Mouse (Mus musculus) gonadal fat pad, adult 2 months (tissue): Measurements from ENCODE around the gene Map4k1. TPM values are rescaled to one million over a fixed set of nuclear protein-coding genes. Genes with fewer than 3 reads are reported as not detected.

Experiments
- polyA plus RNA-seq: library from polyadenylated mRNA; depleted of rRNA; stranded (reverse); fragments of >200 nt; gene quantifications from 2 replicates; pipeline ENCODE4 v1.2.3, GENCODE M21; 2012; rRNA removed

Map4k1 gene
- polyA plus RNA-seq, 1 experiment = 6.2 TPM

Other genes starting within 250 kb of the Map4k1 start
- 56.6 and 58.3 TPM in 2 replicates for gene Mrps12, start 240.2 kb upstream of the Map4k1 start, polyA plus RNA-seq
- gene Sars2, start 240.1 kb upstream of the Map4k1 start, polyA plus RNA-seq = 12.5 and 16.1 TPM in 2 replicates
- not detected in 2 replicates for gene Ccer2, start 225.9 kb upstream of the Map4k1 start, polyA plus RNA-seq
- gene Sirt2, start 215.3 kb upstream of the Map4k1 start, polyA plus RNA-seq = 88.4 and 92.4 TPM in 2 replicates
- 39.2 and 41.0 TPM in 2 replicates for gene Nfkbib, start 214.5 kb upstream of the Map4k1 start, polyA plus RNA-seq
- 2.7 and 3.7 TPM in 2 replicates for gene Rinl, start 193.1 kb upstream of the Map4k1 start, polyA plus RNA-seq
- 298 and 302 TPM in 2 replicates for gene Hnrnpl, start 173.5 kb upstream of the Map4k1 start, polyA plus RNA-seq
- gene Ech1, start 156.8 kb upstream of the Map4k1 start, polyA plus RNA-seq = 508 and 671 TPM in 2 replicates
- 21.7 and 30.4 TPM in 2 replicates for gene Lgals4, start 148.2 kb upstream of the Map4k1 start, polyA plus RNA-seq
- 11.2 and 12.3 TPM in 2 replicates for gene Lgals7, start 118.2 kb upstream of the Map4k1 start, polyA plus RNA-seq
- gene Capn12, start 100.6 kb upstream of the Map4k1 start, polyA plus RNA-seq = 0.28 and 0.42 TPM in 2 replicates
- 311 and 323 TPM in 2 replicates for gene Actn4, start 19.7 kb upstream of the Map4k1 start, polyA plus RNA-seq
- 309 and 336 TPM in 2 replicates for gene Eif3k, start 186 bp upstream of the Map4k1 start, polyA plus RNA-seq
- gene Ryr1, start 143.1 kb downstream of the Map4k1 start, polyA plus RNA-seq = 0.16 and 0.32 TPM in 2 replicates
- 4.7 and 7.6 TPM in 2 replicates for gene Rasgrp4, start 152.8 kb downstream of the Map4k1 start, polyA plus RNA-seq
- 27.6 and 28.2 TPM in 2 replicates for gene Fam98c, start 174.2 kb downstream of the Map4k1 start, polyA plus RNA-seq
- gene Ggn, start 188.2 kb downstream of the Map4k1 start, polyA plus RNA-seq = 1.8 and 2.3 TPM in 2 replicates
- 3.6 and 4.1 TPM in 2 replicates for gene Spred3, start 188.4 kb downstream of the Map4k1 start, polyA plus RNA-seq
- 200 and 214 TPM in 2 replicates for gene Psmd8, start 198.7 kb downstream of the Map4k1 start, polyA plus RNA-seq
- gene Catsperg1, start 232.0 kb downstream of the Map4k1 start, polyA plus RNA-seq = 5.9 and 7.1 TPM in 2 replicates